Mouse (Mus musculus): ENCODE data around the gene Tomm70a.

DNA sequence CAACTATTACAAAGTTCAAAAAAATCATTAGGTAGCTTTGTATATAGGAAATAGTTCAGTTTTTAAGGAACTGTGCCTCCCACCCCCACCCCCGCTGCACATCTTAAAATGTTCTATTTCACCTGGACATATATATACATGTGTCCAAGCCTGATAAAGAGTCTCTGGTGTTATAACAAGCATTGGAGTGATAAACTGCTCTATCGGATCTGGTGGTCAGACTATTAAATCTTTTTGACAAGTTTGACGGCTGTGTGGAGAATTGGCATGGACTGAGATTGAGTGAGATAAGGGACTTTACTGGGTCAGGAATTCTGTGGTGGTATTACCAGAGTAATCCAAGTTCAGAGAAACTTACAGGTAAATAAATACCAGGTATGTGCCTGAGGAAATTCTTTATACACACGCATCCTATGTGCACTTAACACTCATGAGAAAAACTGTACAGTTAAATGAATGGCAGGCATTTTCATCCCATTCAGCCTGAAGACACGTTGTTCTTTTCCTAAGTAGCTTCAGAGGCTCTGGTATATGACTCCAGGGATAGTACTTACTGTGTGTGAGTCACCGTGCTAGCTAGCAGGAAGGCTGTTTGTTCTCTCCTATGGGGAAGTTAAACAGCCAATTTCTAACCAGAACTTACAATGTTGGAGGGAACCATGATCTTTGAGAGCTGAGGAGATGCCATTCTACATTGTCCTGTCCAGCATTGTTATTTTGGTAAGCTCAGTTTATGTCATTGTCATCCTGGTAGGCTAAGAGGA is 1.4 kb downstream of the Tomm70a start:
- TF ChIP-seq POLR2A (IDR thresholded peaks at IDR 0.05; ENCODE audit: insufficient read length, low read depth) = no peak
- TF ChIP-seq TCF12 (IDR thresholded peaks at IDR 0.05; ENCODE audit: insufficient read depth, poor library complexity, severe bottlenecking) = no peak
- no peak for TF ChIP-seq USF1 (IDR thresholded peaks at IDR 0.05; ENCODE audit: low read depth)
- TF ChIP-seq SRF (IDR thresholded peaks at IDR 0.05; ENCODE audit: control insufficient read depth, insufficient read length, low read depth) = no peak
- TF ChIP-seq MYOD1 (IDR thresholded peaks at IDR 0.05; ENCODE audit: control insufficient read depth in 1 of 3, insufficient read length in 2 of 3, low read depth in 2 of 3) = no peak
- no peak for TF ChIP-seq MYOG (IDR thresholded peaks at IDR 0.05; ENCODE audit: control insufficient read depth in 1 of 3, insufficient read depth in 1 of 3, insufficient read length in 2 of 3, low read depth in 2 of 3)
- TF ChIP-seq CEBPB (IDR thresholded peaks at IDR 0.05; ENCODE audit: insufficient read depth, poor library complexity, severe bottlenecking) = no peak
- no peak for TF ChIP-seq POLR2AphosphoS2 (IDR thresholded peaks at IDR 0.05; ENCODE audit: insufficient read length, low read depth)
- TF ChIP-seq REST (IDR thresholded peaks at IDR 0.05; ENCODE audit: insufficient read depth, insufficient read length) = no peak
- no peak for TF ChIP-seq MAX (IDR thresholded peaks at IDR 0.05; ENCODE audit: low read depth)
- no peak for TF ChIP-seq E2F4 (IDR thresholded peaks at IDR 0.05; ENCODE audit: insufficient read depth)
